Mouse (Mus musculus): ENCODE measurements at regions not wholly inside any gene's neighbourhood (a gene's known extent, or its start where the extent isn't known, plus 50 kb on each side); places are given as distances from the start of the nearest gene placed in this dataset.
A peak's percentile ranks its signal among the peaks of the same experiment; 100 is the strongest.

GRCm38 (mm10) chr17:45815833-45816232, 82.2 kb upstream of the 1600014C23Rik start:
- in situ Hi-C loops (cut with MboI; ENCODE audit: low pct_ligation_motif_present, low pct_unique_long_range_greater_than_20kb, low sequenced_read_pairs), result no loop called here
- dilution Hi-C loops (cut with MboI; ENCODE audit: extremely low pct_ligation_motif_present, extremely low pct_unique_long_range_greater_than_20kb, low sequenced_read_pairs), result no loop called here
- Histone ChIP-seq H3K36me3 (replicated peaks in 1 of 2; ENCODE audit: control insufficient read depth in 1 of 2, insufficient read depth in 1 of 2, low read length in 1 of 2) (no peaks in the 10 kb centered on the region), H3K4me1 (ENCODE audit: control insufficient read depth in 1 of 2, insufficient read depth in 2 of 2) (peaks cover 8 to 12% of the 10 kb centered on the region in 2 experiments), H3K79me2 (replicated peaks; ENCODE audit: control insufficient read depth, extremely low read depth, insufficient read depth, poor library complexity, severe bottlenecking) (no peaks in the 10 kb centered on the region), H3K27me3 (replicated peaks) (peaks cover 96% of the 10 kb centered on the region), H3K4me3 (replicated peaks in 1 of 3; ENCODE audit: low read depth in 2 of 3, low read length in 2 of 3, poor library complexity in 1 of 3) (no peak overlapping the region), H3K9me3 (replicated peaks; ENCODE audit: low read length) (peaks cover 2% of the 10 kb centered on the region), H3K9ac (ENCODE audit: insufficient read depth, low read depth) (no peak overlapping the region), H3K4me2 (ENCODE audit: insufficient read depth, low read depth, poor library complexity, severe bottlenecking) (no peak overlapping the region), H3K27ac (ENCODE audit: insufficient read depth, low read depth) (no peak overlapping the region)
- no peak for TF ChIP-seq JUN (IDR thresholded peaks at IDR 0.05; ENCODE audit: insufficient read depth, low read depth, low read length)
- no peak for TF ChIP-seq POLR2AphosphoS2 (IDR thresholded peaks at IDR 0.05; ENCODE audit: low read depth, low read length)
- TF ChIP-seq POLR2A (IDR thresholded peaks at IDR 0.05; ENCODE audit: low read depth, low read length), result no peak
- peak in 1 of 2 experiments; percentile 52; a peak in 2 of 4 replicates for TF ChIP-seq CTCF (conservative IDR thresholded peaks at IDR 0.05 in 1 of 2, IDR thresholded peaks at IDR 0.05 in 1 of 2; ENCODE audit: low read depth in 2 of 2, low read length in 2 of 2)
- TF ChIP-seq RCOR1 (conservative IDR thresholded peaks at IDR 0.05; ENCODE audit: low read depth, low read length), result no peak
- TF ChIP-seq ZMIZ1 (IDR thresholded peaks at IDR 0.05; ENCODE audit: low read depth, low read length), result no peak
- no peak for TF ChIP-seq MAFK (IDR thresholded peaks at IDR 0.05; ENCODE audit: insufficient replicate concordance, low read length)
- TF ChIP-seq NELFE (IDR thresholded peaks at IDR 0.05; ENCODE audit: low read depth, low read length), result no peak
- no peak for TF ChIP-seq ZC3H11A (IDR thresholded peaks at IDR 0.05; ENCODE audit: low read depth, low read length)
- no peak for TF ChIP-seq USF1 (IDR thresholded peaks at IDR 0.05; ENCODE audit: low read depth, low read length)
- no peak for TF ChIP-seq NRF1 (IDR thresholded peaks at IDR 0.05; ENCODE audit: low read depth, low read length)
- TF ChIP-seq ELF1 (IDR thresholded peaks at IDR 0.05; ENCODE audit: low read depth, low read length), result no peak
- TF ChIP-seq PAX5 (IDR thresholded peaks at IDR 0.05; ENCODE audit: low read length), result no peak
- TF ChIP-seq EP300 (IDR thresholded peaks at IDR 0.05; ENCODE audit: low read length), result 0 out of 2 replicates have a peak, but pooled peaks have one; percentile 26
- no peak for TF ChIP-seq MEF2A (IDR thresholded peaks at IDR 0.05; ENCODE audit: borderline replicate concordance, low read depth, low read length)
- TF ChIP-seq ZNF384 (IDR thresholded peaks at IDR 0.05; ENCODE audit: low read depth, low read length), result no peak
- TF ChIP-seq USF2 (conservative IDR thresholded peaks at IDR 0.05; ENCODE audit: low read depth, low read length), result no peak
- TF ChIP-seq SIN3A (IDR thresholded peaks at IDR 0.05; ENCODE audit: low read length), result no peak
- TF ChIP-seq TBP (conservative IDR thresholded peaks at IDR 0.05; ENCODE audit: low read depth, low read length), result no peak
- no peak for TF ChIP-seq MXI1 (IDR thresholded peaks at IDR 0.05; ENCODE audit: low read depth, low read length)
- TF ChIP-seq JUND (conservative IDR thresholded peaks at IDR 0.05; ENCODE audit: low read depth, low read length), result no peak
- no peak for TF ChIP-seq E2F4 (IDR thresholded peaks at IDR 0.05; ENCODE audit: insufficient replicate concordance, low read depth, low read length)
- no peak for TF ChIP-seq ZKSCAN1 (IDR thresholded peaks at IDR 0.05; ENCODE audit: borderline replicate concordance, low read depth, low read length)
- peak; percentile 29; the same call in 1 of the 2 replicates for TF ChIP-seq IRF4 (IDR thresholded peaks at IDR 0.05; ENCODE audit: low read depth, low read length)
- peak; percentile 49 for TF ChIP-seq BHLHE40 (IDR thresholded peaks at IDR 0.05; ENCODE audit: low read depth, low read length)
- no peak for TF ChIP-seq CHD1 (IDR thresholded peaks at IDR 0.05; ENCODE audit: low read depth, low read length)
- TF ChIP-seq MAX (IDR thresholded peaks at IDR 0.05; ENCODE audit: low read length), result no peak
- TF ChIP-seq UBTF (IDR thresholded peaks at IDR 0.05; ENCODE audit: low read depth, low read length), result no peak
- TF ChIP-seq SMC3 (IDR thresholded peaks at IDR 0.05; ENCODE audit: low read depth, low read length), result no peak; the same call in 1 of the 2 replicates
- peak; percentile 52; the same call in 1 of the 2 replicates for TF ChIP-seq TCF12 (IDR thresholded peaks at IDR 0.05; ENCODE audit: low read depth, low read length)
- TF ChIP-seq KAT2A (IDR thresholded peaks at IDR 0.05; ENCODE audit: insufficient replicate concordance, low read length), result no peak
- peak; percentile 48 for TF ChIP-seq RAD21 (IDR thresholded peaks at IDR 0.05; ENCODE audit: low read depth, low read length)
- TF ChIP-seq MYC (IDR thresholded peaks at IDR 0.05; ENCODE audit: low read depth, low read length), result no peak
- TF ChIP-seq ETS1 (conservative IDR thresholded peaks at IDR 0.05; ENCODE audit: low read depth, low read length), result peak; percentile 29; the same call in 1 of the 2 replicates
- no peak for TF ChIP-seq MAZ (IDR thresholded peaks at IDR 0.05; ENCODE audit: low read depth, low read length)
- no peak for TF ChIP-seq GABPA (IDR thresholded peaks at IDR 0.05; ENCODE audit: insufficient replicate concordance, low read depth, low read length)
- TF ChIP-seq CHD2 (IDR thresholded peaks at IDR 0.05; ENCODE audit: low read length), result no peak
- TF ChIP-seq HCFC1 (IDR thresholded peaks at IDR 0.05; ENCODE audit: low read depth, low read length), result no peak
- peak; percentile 77 for DNase-seq (ENCODE audit: extremely low read depth)

All from CH12.LX (cell line).